Mouse (Mus musculus): Measurements from ENCODE around the gene Dcun1d4. TPM values are rescaled to one million over a fixed set of nuclear protein-coding genes. Genes with fewer than 3 reads are reported as not detected.

The Dcun1d4 gene
- polyA plus RNA-seq, 1 experiment, result 4.7 TPM

DNA sequence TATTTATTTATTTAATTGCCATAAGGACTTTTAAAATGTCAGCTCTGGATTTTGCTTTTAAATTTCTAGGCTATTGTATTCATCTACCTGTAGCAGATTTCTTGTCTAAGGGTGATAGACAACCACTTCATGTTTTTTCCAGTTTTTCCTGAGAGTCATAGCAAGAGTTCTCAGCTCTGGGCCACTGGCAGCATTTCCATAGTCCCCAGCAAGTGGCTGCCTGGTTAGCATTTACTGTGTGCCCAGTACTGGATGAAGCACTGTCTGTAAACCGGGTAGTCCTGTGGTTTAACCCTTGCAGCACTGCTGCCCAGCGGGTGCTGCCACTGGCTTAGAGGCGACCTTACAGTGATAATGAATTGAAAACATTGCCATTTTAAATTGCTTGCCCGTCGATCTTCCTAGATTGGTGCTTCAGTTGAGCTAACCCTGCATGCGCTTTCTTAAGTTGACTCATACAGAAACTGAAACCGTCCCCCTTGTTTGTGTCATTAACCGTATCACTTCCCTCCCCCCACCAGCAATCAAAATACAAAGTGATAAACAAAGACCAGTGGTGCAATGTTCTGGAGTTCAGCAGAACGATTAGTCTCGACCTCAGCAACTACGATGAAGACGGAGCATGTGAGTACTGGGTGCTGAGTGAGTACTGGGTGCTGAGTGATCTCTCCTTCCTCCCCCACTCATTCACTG lies 76.1 kb downstream of the Dcun1d4 start:
- Histone ChIP-seq H3K27ac (ENCODE audit: insufficient read depth, low read depth, low read length) (no peak overlapping the region), H3K4me3 (ENCODE audit: insufficient read depth, low read length) (no peak overlapping the region), H3K4me1 (ENCODE audit: control insufficient read depth, insufficient read depth, low read length) (no peaks in the 10 kb centered on the region)
- TF ChIP-seq POLR2A (IDR thresholded peaks at IDR 0.05; ENCODE audit: borderline replicate concordance, low read depth, low read length) (no peak), CTCF (IDR thresholded peaks at IDR 0.05; ENCODE audit: low read depth, low read length) (no peak)

DNA sequence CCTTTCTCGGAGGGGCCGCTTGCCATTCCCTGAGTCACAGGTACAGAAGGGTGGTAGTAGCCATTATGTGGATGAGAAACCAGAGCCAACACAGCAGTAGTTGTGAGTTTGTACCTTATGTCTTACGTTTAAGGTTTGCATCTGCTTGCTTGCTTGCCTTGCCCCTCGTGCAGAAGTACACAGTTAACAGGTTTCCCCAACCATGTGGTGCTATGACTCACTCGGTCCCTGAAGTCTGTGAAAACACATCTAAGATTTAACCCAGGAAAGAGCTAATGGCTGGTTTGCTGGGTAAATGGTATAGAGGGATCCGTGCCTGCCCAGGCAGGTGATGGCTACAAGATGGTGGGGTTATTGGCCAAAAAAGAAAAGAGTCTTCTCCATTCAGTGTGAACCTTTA lies 78.0 kb downstream of the Dcun1d4 start:
- H3K4me3 ChIP-seq (ENCODE audit: insufficient read depth, low read length), result no peak overlapping the region
- no peak for TF ChIP-seq POLR2A (IDR thresholded peaks at IDR 0.05; ENCODE audit: borderline replicate concordance, low read depth, low read length)
- TF ChIP-seq CTCF (IDR thresholded peaks at IDR 0.05; ENCODE audit: low read depth, low read length), result no peak
- H3K4me1 ChIP-seq (ENCODE audit: control insufficient read depth, insufficient read depth, low read length), result no peaks in the 10 kb centered on the region
- H3K27ac ChIP-seq (ENCODE audit: insufficient read depth, low read depth, low read length), result no peak overlapping the region

DNA sequence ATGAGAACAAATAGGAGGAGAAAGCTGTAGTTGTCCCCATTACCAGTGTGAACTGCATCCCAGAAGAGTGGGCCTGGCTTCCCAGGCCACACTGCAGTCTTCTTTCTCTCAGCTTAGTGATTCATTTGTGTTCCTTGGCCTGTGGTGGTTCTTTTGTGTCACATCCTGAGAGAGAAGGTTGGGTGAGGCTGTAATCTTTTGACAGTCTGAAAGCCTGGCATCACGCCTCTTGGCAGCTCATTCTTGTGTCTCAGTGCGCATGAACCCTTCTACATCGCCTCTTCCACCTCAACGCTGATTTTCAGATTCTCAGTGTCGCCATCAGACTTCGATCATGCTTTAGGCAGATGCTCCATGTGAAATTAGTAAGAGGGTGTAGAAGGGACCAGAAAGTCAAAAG lies 83.2 kb downstream of the Dcun1d4 start:
- Histone ChIP-seq H3K27ac (ENCODE audit: insufficient read depth, low read depth, low read length) (no peak overlapping the region), H3K4me3 (ENCODE audit: insufficient read depth, low read length) (no peak overlapping the region)
- no peak for TF ChIP-seq POLR2A (IDR thresholded peaks at IDR 0.05; ENCODE audit: borderline replicate concordance, low read depth, low read length)
- no peak for TF ChIP-seq CTCF (IDR thresholded peaks at IDR 0.05; ENCODE audit: low read depth, low read length)

DNA sequence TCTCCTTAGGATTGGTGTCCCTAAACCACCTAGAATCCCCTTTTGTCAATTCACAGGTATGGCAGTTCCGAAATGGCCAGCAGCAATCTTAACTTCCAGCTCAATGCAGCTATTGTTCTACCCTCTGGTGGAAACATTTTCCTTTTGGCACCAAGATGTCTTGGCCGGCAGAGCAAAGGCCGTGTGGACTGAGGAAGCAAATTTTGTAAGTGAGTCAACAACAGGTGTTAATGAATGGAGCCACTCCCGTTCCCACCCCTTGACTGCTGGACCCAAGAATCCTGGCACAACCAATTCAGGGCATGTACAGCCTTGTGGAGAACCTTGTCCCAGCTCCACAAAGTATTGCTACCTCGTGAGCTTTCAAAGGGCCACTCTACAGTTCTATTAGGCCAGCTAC lies 85.3 kb downstream of the Dcun1d4 start:
- Histone ChIP-seq H3K4me1 (ENCODE audit: control insufficient read depth, insufficient read depth, low read length) (no peaks in the 10 kb centered on the region), H3K4me3 (ENCODE audit: insufficient read depth, low read length) (no peak overlapping the region), H3K27ac (ENCODE audit: insufficient read depth, low read depth, low read length) (no peak overlapping the region)
- TF ChIP-seq POLR2A (IDR thresholded peaks at IDR 0.05; ENCODE audit: borderline replicate concordance, low read depth, low read length), result no peak
- TF ChIP-seq CTCF (IDR thresholded peaks at IDR 0.05; ENCODE audit: low read depth, low read length), result no peak

More for the DNA sequence above, 83.2 kb downstream of the Dcun1d4 start:
- H3K4me1 ChIP-seq (ENCODE audit: control insufficient read depth, insufficient read depth, low read length), result no peaks in the 10 kb centered on the region

DNA sequence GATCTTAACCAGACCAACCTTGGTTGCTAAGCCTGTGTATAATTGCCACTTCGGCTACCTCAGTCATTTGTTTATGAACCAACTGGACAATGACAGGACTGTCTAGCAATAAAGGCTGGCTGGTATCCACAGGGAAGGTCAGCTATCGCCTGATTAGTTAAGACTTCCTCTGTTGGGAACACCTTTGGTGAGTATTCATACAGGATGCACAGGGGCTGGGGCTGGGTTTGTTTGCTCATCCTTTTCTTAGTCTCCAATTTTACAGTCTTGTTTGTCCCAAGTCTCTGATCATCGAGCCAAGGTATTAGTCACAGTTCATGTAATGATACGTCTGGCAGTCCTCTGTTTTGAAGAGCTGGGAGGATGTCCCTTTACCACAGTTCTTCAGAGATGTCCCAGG lies 86.1 kb downstream of the Dcun1d4 start:
- no peaks in the 10 kb centered on the region for H3K4me1 ChIP-seq (ENCODE audit: control insufficient read depth, insufficient read depth, low read length)
- H3K27ac ChIP-seq (ENCODE audit: insufficient read depth, low read depth, low read length), result no peak overlapping the region
- no peak for TF ChIP-seq CTCF (IDR thresholded peaks at IDR 0.05; ENCODE audit: low read depth, low read length)
- no peak for TF ChIP-seq POLR2A (IDR thresholded peaks at IDR 0.05; ENCODE audit: borderline replicate concordance, low read depth, low read length)
- no peak overlapping the region for H3K4me3 ChIP-seq (ENCODE audit: insufficient read depth, low read length)

DNA sequence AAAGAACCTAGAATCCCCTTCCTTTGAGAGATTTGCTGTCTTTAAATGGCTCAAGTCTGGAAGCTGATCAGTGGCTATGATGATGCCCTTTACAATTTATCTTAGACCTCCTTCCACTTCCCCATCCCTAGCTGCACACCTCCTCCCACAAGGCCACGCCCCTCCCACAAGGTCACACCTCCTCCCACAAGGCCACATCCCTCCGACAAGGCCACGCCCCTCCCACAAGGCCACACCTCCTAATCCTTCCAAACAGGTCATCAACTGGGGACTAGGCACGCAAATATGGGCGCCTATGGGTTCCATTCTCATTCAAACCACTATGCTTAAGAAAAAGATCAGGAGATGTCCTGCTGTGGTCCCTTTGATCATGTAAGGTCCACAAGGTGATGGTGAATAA lies 88.4 kb downstream of the Dcun1d4 start:
- TF ChIP-seq CTCF (IDR thresholded peaks at IDR 0.05; ENCODE audit: low read depth, low read length) (no peak), POLR2A (IDR thresholded peaks at IDR 0.05; ENCODE audit: borderline replicate concordance, low read depth, low read length) (no peak)
- Histone ChIP-seq H3K4me3 (ENCODE audit: insufficient read depth, low read length) (no peak overlapping the region), H3K27ac (ENCODE audit: insufficient read depth, low read depth, low read length) (no peak overlapping the region), H3K4me1 (ENCODE audit: control insufficient read depth, insufficient read depth, low read length) (no peaks in the 10 kb centered on the region)

DNA sequence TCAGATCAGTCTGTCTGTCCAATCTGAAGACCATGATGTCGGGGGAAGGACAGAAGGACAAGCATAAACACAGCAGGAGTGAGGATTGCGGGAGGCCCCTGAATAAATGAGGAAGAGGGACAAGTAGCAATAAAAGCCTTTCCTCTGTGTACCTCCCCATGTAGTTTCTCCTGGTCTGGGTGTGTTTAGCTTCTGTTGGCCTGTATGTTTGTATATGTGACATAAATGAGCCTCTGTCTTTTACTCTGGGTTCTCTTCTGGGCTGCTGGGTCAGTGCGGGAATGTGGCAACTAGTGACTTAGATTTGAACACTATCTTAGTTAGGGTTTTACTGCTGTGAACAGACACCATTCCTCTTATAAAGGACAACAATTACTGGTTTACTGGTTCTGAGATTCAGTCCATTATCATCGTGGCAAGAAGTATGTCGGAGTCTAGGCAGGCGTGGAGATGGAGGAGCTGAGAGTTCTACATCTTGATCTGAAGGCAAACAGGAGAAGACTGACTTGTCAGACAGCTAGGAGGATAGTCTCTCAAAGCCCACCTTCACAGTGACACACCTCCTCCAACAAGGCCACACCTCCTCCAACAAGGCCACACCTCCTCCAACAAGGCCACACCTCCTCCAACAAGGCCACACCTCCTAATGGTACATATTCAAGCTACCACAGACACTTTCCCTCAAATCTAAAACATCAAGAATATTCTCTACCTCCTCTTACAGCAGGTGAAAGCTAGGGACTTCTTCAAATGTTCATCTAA lies 90.8 kb downstream of the Dcun1d4 start:
- no peak for TF ChIP-seq CTCF (IDR thresholded peaks at IDR 0.05; ENCODE audit: low read depth, low read length)
- no peak for TF ChIP-seq POLR2A (IDR thresholded peaks at IDR 0.05; ENCODE audit: borderline replicate concordance, low read depth, low read length)

DNA sequence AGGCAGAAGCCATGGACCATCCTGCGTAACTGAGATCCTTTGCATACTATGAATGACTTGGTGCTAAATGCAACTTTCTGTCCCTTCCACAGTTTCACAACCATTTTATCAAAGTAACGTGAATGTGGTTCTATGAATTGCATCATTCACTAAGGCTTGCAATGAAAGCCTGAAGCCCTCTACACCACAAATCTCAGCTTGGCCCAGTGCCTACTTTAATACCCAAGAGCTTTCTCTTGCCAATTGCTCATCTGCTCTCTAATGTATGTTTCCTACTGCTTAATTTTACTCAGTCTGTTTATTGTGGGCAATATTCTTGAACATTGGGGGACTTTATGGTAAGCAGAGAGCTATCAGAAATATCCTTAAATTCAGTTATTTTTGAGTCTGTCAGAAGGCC lies 92.0 kb downstream of the Dcun1d4 start:
- TF ChIP-seq CTCF (IDR thresholded peaks at IDR 0.05; ENCODE audit: low read depth, low read length), result no peak
- no peak for TF ChIP-seq POLR2A (IDR thresholded peaks at IDR 0.05; ENCODE audit: borderline replicate concordance, low read depth, low read length)
- Histone ChIP-seq H3K4me1 (ENCODE audit: control insufficient read depth, insufficient read depth, low read length) (no peaks in the 10 kb centered on the region), H3K27ac (ENCODE audit: insufficient read depth, low read depth, low read length) (no peak overlapping the region), H3K4me3 (ENCODE audit: insufficient read depth, low read length) (no peak overlapping the region)

More for the DNA sequence above, 90.8 kb downstream of the Dcun1d4 start:
- H3K4me1 ChIP-seq (ENCODE audit: control insufficient read depth, insufficient read depth, low read length), result no peaks in the 10 kb centered on the region
- no peak overlapping the region for H3K27ac ChIP-seq (ENCODE audit: insufficient read depth, low read depth, low read length)
- no peak overlapping the region for H3K4me3 ChIP-seq (ENCODE audit: insufficient read depth, low read length)

DNA sequence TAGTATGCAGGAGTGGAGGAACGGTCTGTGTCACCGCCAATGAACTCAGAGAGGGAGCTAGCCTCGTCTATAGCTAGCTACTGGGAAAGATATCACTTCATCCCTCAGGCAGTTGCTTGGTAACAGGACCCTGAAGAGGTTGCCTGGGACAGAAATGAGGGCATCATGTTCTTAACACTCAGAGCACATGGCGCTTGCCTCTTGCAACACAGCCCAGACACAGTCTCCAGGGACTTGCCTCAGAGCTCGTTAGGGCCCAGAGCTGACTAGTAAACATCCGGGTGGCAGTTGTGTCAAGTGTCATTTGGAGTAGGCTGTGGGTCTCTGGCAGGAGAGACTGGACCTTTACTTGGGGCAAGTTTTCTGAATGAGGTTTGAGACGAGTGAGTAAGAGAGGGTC lies 93.0 kb downstream of the Dcun1d4 start:
- Histone ChIP-seq H3K4me3 (ENCODE audit: insufficient read depth, low read length) (no peak overlapping the region), H3K27ac (ENCODE audit: insufficient read depth, low read depth, low read length) (no peak overlapping the region), H3K4me1 (ENCODE audit: control insufficient read depth, insufficient read depth, low read length) (no peaks in the 10 kb centered on the region)
- TF ChIP-seq CTCF (IDR thresholded peaks at IDR 0.05; ENCODE audit: low read depth, low read length) (no peak), POLR2A (IDR thresholded peaks at IDR 0.05; ENCODE audit: borderline replicate concordance, low read depth, low read length) (no peak)

DNA sequence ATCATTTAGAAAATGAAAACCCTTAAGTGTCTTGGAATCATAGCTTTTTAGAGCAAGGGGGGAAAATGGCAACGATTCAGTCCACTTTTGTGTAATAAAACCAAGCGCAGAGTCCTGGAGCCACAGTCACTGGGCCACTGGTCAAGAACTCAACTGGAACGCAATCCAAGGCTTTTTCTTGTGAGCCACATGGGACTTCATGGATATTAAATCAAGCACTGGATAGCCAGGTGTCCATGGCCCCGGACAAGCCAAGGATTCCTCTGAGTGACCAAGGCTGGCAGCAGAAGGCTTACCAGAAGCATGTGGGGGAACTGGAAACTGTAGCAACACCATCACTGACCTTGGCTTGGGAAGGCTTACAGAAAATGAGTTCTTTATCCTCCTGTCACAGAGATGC lies 93.8 kb downstream of the Dcun1d4 start:
- Histone ChIP-seq H3K27ac (ENCODE audit: insufficient read depth, low read depth, low read length) (no peak overlapping the region), H3K4me3 (ENCODE audit: insufficient read depth, low read length) (no peak overlapping the region)
- TF ChIP-seq CTCF (IDR thresholded peaks at IDR 0.05; ENCODE audit: low read depth, low read length) (no peak), POLR2A (IDR thresholded peaks at IDR 0.05; ENCODE audit: borderline replicate concordance, low read depth, low read length) (no peak)

More for the DNA sequence above, 93.8 kb downstream of the Dcun1d4 start:
- no peaks in the 10 kb centered on the region for H3K4me1 ChIP-seq (ENCODE audit: control insufficient read depth, insufficient read depth, low read length)

Measured in bone marrow macrophage, adult 2 months (primary cell).